Mouse (Mus musculus): ENCODE data around the gene Atxn7.

DNA sequence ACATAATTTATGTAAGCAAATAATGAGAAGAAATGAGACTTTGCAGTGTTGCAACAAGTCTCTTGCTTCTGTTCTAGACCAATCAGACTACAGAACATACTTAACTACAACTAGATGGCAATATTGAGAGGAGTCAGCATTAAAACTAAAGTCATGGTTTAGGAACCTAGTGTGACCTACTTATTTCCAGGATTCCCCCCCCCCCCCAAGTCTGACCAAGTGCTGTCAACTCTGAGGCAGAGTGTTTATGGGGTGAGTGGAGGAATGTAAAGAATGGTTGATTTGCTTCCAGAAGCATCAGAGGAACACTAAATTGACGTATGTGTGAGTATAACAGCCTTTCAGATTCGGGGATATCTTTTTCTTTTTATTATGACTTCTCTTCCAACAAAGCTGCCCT is 77.0 kb downstream of the Atxn7 start:
- TF ChIP-seq CTCF (conservative IDR thresholded peaks at IDR 0.05; ENCODE audit: insufficient read depth, insufficient read length, low read depth, low read length) (no peak), POLR2A (IDR thresholded peaks at IDR 0.05; ENCODE audit: low read depth, low read length) (no peak)
